Mouse (Mus musculus) bone marrow, adult 2 months (tissue): ENCODE data around the gene Rbm45.

Experiments
- CTCF ChIP-seq: fragments of 200-500 bp; IDR thresholded peaks from 2 replicates; pipeline ENCODE4 v1.5.1; 2011; ENCODE audit warnings: low read length, control low read depth; ENCODE audit not compliant: control insufficient read depth, insufficient read depth
- POLR2A ChIP-seq: fragments of 200-500 bp; IDR thresholded peaks from 2 replicates; pipeline ENCODE4 v1.6.1; 2011; ENCODE audit warnings: low read depth, mild to moderate bottlenecking, control low read depth, low read length, borderline replicate concordance; ENCODE audit not compliant: control insufficient read depth

- no peak for TF ChIP-seq CTCF
- TF ChIP-seq POLR2A, result no peak
These were observed 21.9 kb upstream of the Rbm45 start for GRCm38 (mm10) chr2:76347839-76348238.
